17 mouse cellular contexts compared by ENCODE assay signal in genomic region chr17:71215241-71215839, GRCm38 (mm10). TPM values are rescaled to one million over a fixed set of nuclear protein-coding genes. Genes with fewer than 3 reads are reported as not detected.
DNase-seq lines count a peak whose midpoint lies in the region; ATAC-seq and TF ChIP-seq lines count a peak whose summit lies in the region.
"Had no signal": no experiment of that assay in that cellular context is flagged by ENCODE, and none has a peak within 500 bp of the region (broad histone marks: within the 10 kb centered on the region; RNA-seq: fewer than 3 reads in every experiment).

No protein-coding gene starts in this region.

- TF ChIP-seq POLR2A in bone marrow macrophage, adult 2 months (IDR thresholded peaks at IDR 0.05; ENCODE audit: borderline replicate concordance, low read depth, low read length): no peak
- TF ChIP-seq POLR2A in small intestine, adult 2 months (IDR thresholded peaks at IDR 0.05; ENCODE audit: low read depth, low read length): no peak

- ATAC-seq in liver, embryonic 13.5 days (ENCODE audit: low read depth): no peak
- ATAC-seq in midbrain, embryonic 16.5 days: no peak
- ATAC-seq: hindbrain, postnatal 0 days had no signal

- H3K27ac ChIP-seq in gastrocnemius, adult 2 months: no peak overlapping the region
- peak overlapping the region; percentile 79 for H3K27ac ChIP-seq in bone marrow macrophage, adult 2 months (ENCODE audit: insufficient read depth, low read depth, low read length)
- H3K27ac ChIP-seq in liver, embryonic 13.5 days: peak overlapping the region; percentile 21; the same call in 1 of the 2 replicates
- peak overlapping the region; percentile 78 for H3K27ac ChIP-seq in small intestine, adult 2 months (ENCODE audit: insufficient read depth, low read depth, low read length)
- H3K27ac ChIP-seq in midbrain, embryonic 16.5 days (ENCODE audit: low read length): no peak overlapping the region
- H3K27ac ChIP-seq: hindbrain, postnatal 0 days; kidney, postnatal 0 days; stomach, embryonic 15.5 days had no signal

- DNase-seq in gastrocnemius, adult 2 months: no peak
- no peak for DNase-seq in gastrocnemius, postnatal 25 days
- DNase-seq in liver, embryonic 13.5 days: no peak
- DNase-seq in cerebellum, postnatal 4 days (ENCODE audit: low spot score in 2 of 2): no peak
- DNase-seq in thymus, postnatal 10 days (ENCODE audit: low spot score in 2 of 2): no peak
- DNase-seq: cerebellum, adult 9-10 months; heart, adult 18-20 months; layer of hippocampus, adult 9-11 months; lung, embryonic 14.5 days; thymus, postnatal 36 days had no signal

- H3K9me3 ChIP-seq in liver, embryonic 13.5 days (replicated peaks): no peaks in the 10 kb centered on the region
- no peaks in the 10 kb centered on the region for H3K9me3 ChIP-seq in midbrain, embryonic 16.5 days (replicated peaks; ENCODE audit: control insufficient read depth, low read length, poor library complexity, severe bottlenecking)
- H3K9me3 ChIP-seq: stomach, embryonic 15.5 days had no signal

- intact Hi-C loops in gastrocnemius, adult 2 months (cut with DNase I): no loop called here

- H3K4me1 ChIP-seq in bone marrow macrophage, adult 2 months (ENCODE audit: control insufficient read depth, insufficient read depth, low read length): peaks cover 27% of the 10 kb centered on the region
- H3K4me1 ChIP-seq in liver, embryonic 13.5 days (replicated peaks): peaks cover 80% of the 10 kb centered on the region
- H3K4me1 ChIP-seq in small intestine, adult 2 months (ENCODE audit: control insufficient read depth, insufficient read depth, insufficient read length, low read length): peaks cover 15% of the 10 kb centered on the region
- no peaks in the 10 kb centered on the region for H3K4me1 ChIP-seq in midbrain, embryonic 16.5 days (ENCODE audit: control insufficient read depth, insufficient read depth, low read length)

- WGBS in liver, embryonic 13.5 days (ENCODE audit: insufficient replicate concordance): 42% methylated on average over 2 of the region's 2 CpGs
- WGBS in small intestine, adult 2 months: 67% methylated on average over 2 of the region's 2 CpGs
- WGBS in midbrain, embryonic 16.5 days: 73% methylated on average over 2 of the region's 2 CpGs

- H3K9ac ChIP-seq in liver, embryonic 13.5 days: peak overlapping the region; percentile 53; the same call in 1 of the 2 replicates
- H3K9ac ChIP-seq in midbrain, embryonic 16.5 days (ENCODE audit: low read depth, low read length): no peak overlapping the region
- H3K9ac ChIP-seq: lung, embryonic 14.5 days; stomach, embryonic 15.5 days had no signal

- no peak for TF ChIP-seq CTCF in gastrocnemius, adult 2 months (IDR thresholded peaks at IDR 0.05)
- TF ChIP-seq CTCF in bone marrow macrophage, adult 2 months (IDR thresholded peaks at IDR 0.05; ENCODE audit: low read depth, low read length): no peak
- no peak for TF ChIP-seq CTCF in small intestine, adult 2 months (IDR thresholded peaks at IDR 0.05; ENCODE audit: extremely low read depth, insufficient read length, insufficient replicate concordance, low read depth, low read length)

- peak overlapping the region; percentile 32; the same call in 1 of the 2 replicates for H3K4me3 ChIP-seq in gastrocnemius, adult 2 months
- H3K4me3 ChIP-seq in bone marrow macrophage, adult 2 months (ENCODE audit: insufficient read depth, low read length): peak overlapping the region; percentile 47
- H3K4me3 ChIP-seq in liver, embryonic 13.5 days (replicated peaks): peak overlapping the region; percentile 29; the same call in 1 of the 2 replicates
- H3K4me3 ChIP-seq in small intestine, adult 2 months (ENCODE audit: low read depth, low read length): peak overlapping the region; percentile 47; the same call in 1 of the 2 replicates
- no peak overlapping the region for H3K4me3 ChIP-seq in midbrain, embryonic 16.5 days (ENCODE audit: low read depth, low read length)
- H3K4me3 ChIP-seq: stomach, embryonic 15.5 days had no signal

- H3K4me2 ChIP-seq in liver, embryonic 13.5 days: peak overlapping the region; percentile 56
- H3K4me2 ChIP-seq in midbrain, embryonic 16.5 days (ENCODE audit: low read length): no peak overlapping the region
- H3K4me2 ChIP-seq: lung, embryonic 14.5 days; midbrain, embryonic 11.5 days; stomach, embryonic 15.5 days had no signal

- H3K36me3 ChIP-seq in liver, embryonic 13.5 days: peaks cover 41% of the 10 kb centered on the region
- H3K36me3 ChIP-seq in small intestine, adult 2 months (ENCODE audit: control insufficient read depth, insufficient read depth, low read length): peaks cover 18% of the 10 kb centered on the region
- no peaks in the 10 kb centered on the region; the same call in 1 of the 2 replicates for H3K36me3 ChIP-seq in midbrain, embryonic 16.5 days (ENCODE audit: control insufficient read depth, insufficient read depth, low read length)

- H3K27me3 ChIP-seq in liver, embryonic 13.5 days: no peaks in the 10 kb centered on the region
- H3K27me3 ChIP-seq in small intestine, adult 2 months (ENCODE audit: control insufficient read depth, insufficient read depth, low read length): no peaks in the 10 kb centered on the region
- H3K27me3 ChIP-seq in midbrain, embryonic 16.5 days (ENCODE audit: control insufficient read depth, insufficient read depth, low read depth, low read length): no peaks in the 10 kb centered on the region
- H3K27me3 ChIP-seq: stomach, embryonic 15.5 days had no signal

RNA-seq across cellular contexts. Expression of gene Lpin2, which starts 33.0 kb away (rescaled TPM):
- total RNA-seq in gastrocnemius, adult 2 months (2021): 1 to 10 TPM; 5.3 to 5.6 TPM
- 1 to 10 TPM; 4.0 to 4.9 TPM for total RNA-seq in gastrocnemius, postnatal 25 days (2021)
- 122 and 133 TPM in 2 replicates for polyA plus RNA-seq in bone marrow macrophage, adult 2 months (2012; ENCODE audit: insufficient read depth, insufficient read length, missing spikeins)
- polyA plus RNA-seq in liver, embryonic 13.5 days (2015; fragmentation: Nextera tagmentation; extraction: Ambion mirVana): 38.0 and 43.2 TPM in 2 replicates
- polyA plus RNA-seq in small intestine, adult 2 months (2012; rRNA removed): 7.7 and 39.8 TPM in 2 replicates
- polyA plus RNA-seq in midbrain, embryonic 16.5 days (2015; fragmentation: Nextera tagmentation; extraction: Ambion mirVana): 45.0 and 47.3 TPM in 2 replicates

Comparison
In these comparisons a context has a peak if more than half of its experiments do, and no peak if none do; other contexts are left out.
1. H3K27ac ChIP-seq: peak in bone marrow macrophage, adult 2 months (single experiment), liver, embryonic 13.5 days (single experiment) and small intestine, adult 2 months (single experiment); none in gastrocnemius, adult 2 months (single experiment) and midbrain, embryonic 16.5 days (single experiment).